17 mouse cellular contexts compared by ENCODE assay signal in genomic region chr14:87091108-87091507, GRCm38 (mm10).
"Had no signal": no experiment of that assay in that cellular context is flagged by ENCODE, and none has a peak within 500 bp of the region (broad histone marks: within the 10 kb centered on the region; RNA-seq: fewer than 3 reads in every experiment).

No protein-coding gene starts in this region.

- ATAC-seq: hindbrain, embryonic 16.5 days; inflammation-experienced regulatory T-cells, adult 6 months; intestine, embryonic 15.5 days; intestine, postnatal 0 days had no signal

- DNase-seq: gastrocnemius, adult 2 months; gastrocnemius, postnatal 10 days; gastrocnemius, postnatal 25 days; heart, adult 11 months; heart, adult 2 months; heart, postnatal 14 days; heart, postnatal 36 days; kidney, adult 18-20 months; kidney, adult 8-10 months; kidney, postnatal 10 days; kidney, postnatal 36 days; liver; liver, embryonic 13.5 days had no signal
